Comparison of ENCODE assay signal across 23 mouse cellular contexts in the genomic region with DNA sequence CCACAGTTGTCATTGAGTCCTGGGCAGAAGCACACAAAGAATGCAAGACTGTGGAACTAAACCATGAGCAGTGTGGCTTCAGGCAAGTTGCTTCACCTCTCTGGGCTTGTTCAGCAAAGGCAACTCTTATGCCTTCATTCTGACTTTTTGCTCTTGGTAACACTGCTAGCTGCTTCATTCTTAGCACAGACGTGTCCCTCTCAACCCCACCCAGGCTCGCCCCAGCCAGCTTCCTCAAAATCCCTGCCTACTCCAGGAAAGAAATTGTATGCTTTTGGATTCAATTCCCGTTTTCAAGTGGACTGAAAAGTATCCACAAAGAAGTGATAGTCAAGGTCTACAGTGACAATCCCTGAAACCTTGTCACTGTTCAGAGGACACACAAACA. TPM values are rescaled to one million over a fixed set of nuclear protein-coding genes. Genes with fewer than 3 reads are reported as not detected.
A peak's percentile ranks its signal among the peaks of the same experiment; 100 is the strongest.
DNase-seq lines count a peak whose midpoint lies in the region; ATAC-seq and TF ChIP-seq lines count a peak whose summit lies in the region.
"Had no signal": no experiment of that assay in that cellular context is flagged by ENCODE, and none has a peak within 500 bp of the region (broad histone marks: within the 10 kb centered on the region; RNA-seq: fewer than 3 reads in every experiment).

No protein-coding gene starts in this region.

- TF ChIP-seq RAD21 in MEL (IDR thresholded peaks at IDR 0.05; ENCODE audit: low read depth, low read length), result no peak

- no peak for TF ChIP-seq CTCF in gastrocnemius, adult 2 months (IDR thresholded peaks at IDR 0.05)
- TF ChIP-seq CTCF in MEL (IDR thresholded peaks at IDR 0.05 in 2 of 3, conservative IDR thresholded peaks at IDR 0.05 in 1 of 3; ENCODE audit: control insufficient read depth in 1 of 3, insufficient read depth in 1 of 3, low read depth in 2 of 3, low read length in 3 of 3, poor library complexity in 1 of 3, severe bottlenecking in 1 of 3), result no peak

- TF ChIP-seq POLR2A in MEL (IDR thresholded peaks at IDR 0.05; ENCODE audit: control insufficient read depth in 1 of 2, insufficient read depth in 1 of 2, low read depth in 1 of 2, low read length in 2 of 2, poor library complexity in 1 of 2), result no peak

- H3K9me3 ChIP-seq in MEL (replicated peaks; ENCODE audit: insufficient read depth, low read length), result no peaks in the 10 kb centered on the region
- no peaks in the 10 kb centered on the region for H3K9me3 ChIP-seq in liver, embryonic 13.5 days (replicated peaks)
- H3K9me3 ChIP-seq in megakaryocyte, embryonic 14.5 days, result no peaks in the 10 kb centered on the region
- H3K9me3 ChIP-seq in forebrain, embryonic 10.5 days, result no peaks in the 10 kb centered on the region
- H3K9me3 ChIP-seq: embryonic facial prominence, embryonic 12.5 days; heart, embryonic 15.5 days; hindbrain, embryonic 15.5 days had no signal

- ATAC-seq in liver, embryonic 13.5 days (ENCODE audit: low read depth), result no peak
- ATAC-seq: forebrain, embryonic 14.5 days had no signal

- no peak for DNase-seq in gastrocnemius, adult 2 months
- no peak for DNase-seq in gastrocnemius, postnatal 14 days
- DNase-seq in MEL (ENCODE audit: low read depth, low spot score), result no peak
- no peak for DNase-seq in liver, embryonic 13.5 days
- DNase-seq in adrenal gland, postnatal 14 days, result no peak
- DNase-seq in forebrain, embryonic 10.5 days (ENCODE audit: extremely low spot score, low spot score), result no peak
- no peak for DNase-seq in cerebellum, adult 11 months
- DNase-seq: adrenal gland, postnatal 10 days; cerebellum, adult 18-20 months; cerebellum, postnatal 25 days; gastrocnemius, postnatal 25 days; kidney, adult 2 months; midbrain, embryonic 14.5 days; right cerebral cortex, postnatal 14 days; spleen, adult 18-20 months; thymus, postnatal 36 days had no signal

- H3K36me3 ChIP-seq in MEL (ENCODE audit: control insufficient read depth in 1 of 2, insufficient read depth in 2 of 2, low read length in 2 of 2), result peaks cover 0 to 27% of the 10 kb centered on the region in 2 experiments; a peak in 2 of 4 replicates
- no peaks in the 10 kb centered on the region for H3K36me3 ChIP-seq in liver, embryonic 13.5 days
- peaks cover 29% of the 10 kb centered on the region for H3K36me3 ChIP-seq in megakaryocyte, embryonic 14.5 days (replicated peaks; ENCODE audit: low read length)
- H3K36me3 ChIP-seq in forebrain, embryonic 10.5 days (replicated peaks), result no peaks in the 10 kb centered on the region
- H3K36me3 ChIP-seq: embryonic facial prominence, embryonic 12.5 days; heart, embryonic 15.5 days; hindbrain, embryonic 15.5 days had no signal

- intact Hi-C loops in gastrocnemius, adult 2 months (cut with DNase I), result loop anchor here (5.0 kb wide), 1 partner anchor 32 kb away; no protein-coding TSS in a partner anchor
- intact Hi-C loops in gastrocnemius, postnatal 14 days (cut with DNase I; ENCODE audit: low total_unique reads), result no loop called here

- H3K79me2 ChIP-seq in MEL (ENCODE audit: control insufficient read depth, insufficient read depth, low read length, poor library complexity), result peaks cover 11% of the 10 kb centered on the region

- no peak overlapping the region for H3K9ac ChIP-seq in MEL (ENCODE audit: control insufficient read depth, low read depth, low read length, poor library complexity, severe bottlenecking)
- H3K9ac ChIP-seq in liver, embryonic 13.5 days, result no peak overlapping the region
- H3K9ac ChIP-seq: embryonic facial prominence, embryonic 12.5 days; heart, embryonic 15.5 days; hindbrain, embryonic 15.5 days; liver, embryonic 14.5 days had no signal

- TF ChIP-seq EP300 in MEL (IDR thresholded peaks at IDR 0.05; ENCODE audit: low read depth in 1 of 2, low read length in 2 of 2), result no peak

- whole genome bisulfite sequencing in liver, embryonic 13.5 days (ENCODE audit: insufficient replicate concordance), result 27% methylated on average over 3 of the region's 3 CpGs
- 83% methylated on average over 3 of the region's 3 CpGs for WGBS in forebrain, embryonic 10.5 days

- no peaks in the 10 kb centered on the region for H3K27me3 ChIP-seq in MEL (ENCODE audit: control insufficient read depth in 1 of 2, insufficient read depth in 2 of 2, low read length in 2 of 2)
- no peaks in the 10 kb centered on the region for H3K27me3 ChIP-seq in liver, embryonic 13.5 days
- no peaks in the 10 kb centered on the region for H3K27me3 ChIP-seq in megakaryocyte, embryonic 14.5 days (replicated peaks)
- peaks cover 33% of the 10 kb centered on the region for H3K27me3 ChIP-seq in forebrain, embryonic 10.5 days (ENCODE audit: poor library complexity, severe bottlenecking)
- H3K27me3 ChIP-seq: heart, embryonic 15.5 days had no signal

- peak overlapping the region; percentile 61 for H3K27ac ChIP-seq in gastrocnemius, adult 2 months
- peak overlapping the region; percentile 67 for H3K27ac ChIP-seq in MEL (ENCODE audit: control insufficient read depth, low read depth, low read length)
- H3K27ac ChIP-seq in liver, embryonic 13.5 days, result peak overlapping the region; percentile 66
- H3K27ac ChIP-seq in forebrain, embryonic 10.5 days, result no peak overlapping the region
- H3K27ac ChIP-seq: embryonic facial prominence, embryonic 12.5 days; heart, embryonic 15.5 days; hindbrain, embryonic 15.5 days; kidney, postnatal 0 days; liver, embryonic 14.5 days had no signal

- no peak overlapping the region for H3K4me3 ChIP-seq in gastrocnemius, adult 2 months
- no peak overlapping the region for H3K4me3 ChIP-seq in MEL (ENCODE audit: control insufficient read depth in 1 of 2, insufficient read depth in 1 of 2, low read depth in 2 of 2, low read length in 2 of 2)
- no peak overlapping the region for H3K4me3 ChIP-seq in liver, embryonic 13.5 days (replicated peaks)
- peak overlapping the region; percentile 81 for H3K4me3 ChIP-seq in megakaryocyte, embryonic 14.5 days (replicated peaks)
- no peak overlapping the region for H3K4me3 ChIP-seq in forebrain, embryonic 10.5 days
- H3K4me3 ChIP-seq: embryonic facial prominence, embryonic 12.5 days; heart, embryonic 15.5 days; hindbrain, embryonic 15.5 days had no signal

- peaks cover 10 to 41% of the 10 kb centered on the region in 2 experiments for H3K4me1 ChIP-seq in MEL (ENCODE audit: control insufficient read depth in 1 of 2, insufficient read depth in 2 of 2, low read length in 2 of 2)
- H3K4me1 ChIP-seq in liver, embryonic 13.5 days (replicated peaks), result peaks cover 65% of the 10 kb centered on the region
- peaks cover 77% of the 10 kb centered on the region for H3K4me1 ChIP-seq in megakaryocyte, embryonic 14.5 days
- H3K4me1 ChIP-seq in forebrain, embryonic 10.5 days, result peaks cover 7% of the 10 kb centered on the region
- H3K4me1 ChIP-seq: hindbrain, embryonic 15.5 days had no signal

- H3K4me2 ChIP-seq in liver, embryonic 13.5 days, result peak overlapping the region; percentile 15
- H3K4me2 ChIP-seq: embryonic facial prominence, embryonic 12.5 days; heart, embryonic 15.5 days; hindbrain, embryonic 15.5 days had no signal

RNA-seq across cellular contexts. Expression of gene Gna15, which starts 4.1 kb away (rescaled TPM):
- under 1 TPM; 0.26 to 0.53 TPM for total RNA-seq in gastrocnemius, adult 2 months (2021)
- total RNA-seq in gastrocnemius, postnatal 14 days (2021), result 1 to 10 TPM in 1 of 2 experiments, under 1 TPM in 1; 0.60 to 1.2 TPM
- 28.2 and 33.0 TPM in 2 replicates for total RNA-seq in MEL (2012; rRNA removed)
- 100 to 1,000 TPM in 1 of 2 experiments, 10 to 100 TPM in 1; 23.0 to 142 TPM for polyA plus RNA-seq in MEL (2012; ENCODE audit: insufficient read depth in 1 of 2, insufficient read length in 2 of 2, low read depth in 1 of 2, low replicate concordance in 2 of 2, missing spikeins in 1 of 2)
- 7.2 and 7.5 TPM in 2 replicates for polyA plus RNA-seq in liver, embryonic 13.5 days (2015; fragmentation: Nextera tagmentation; extraction: Ambion mirVana)
- 31.7 and 48.4 TPM in 2 replicates for polyA plus RNA-seq in megakaryocyte, embryonic 14.5 days (2012; ENCODE audit: insufficient read depth, low replicate concordance)
- 0.85 and 1.9 TPM in 2 replicates for total RNA-seq in adrenal gland, postnatal 14 days (2021)
- polyA plus RNA-seq in forebrain, embryonic 10.5 days (2016; fragmentation: Nextera tagmentation; extraction: Ambion mirVana), result 0.84 and 1.1 TPM in 2 replicates

RNA-seq across cellular contexts. Expression of gene S1pr4, which starts 20.0 kb away (rescaled TPM):
- 1 to 10 TPM in 1 of 2 experiments, under 1 TPM in 1; 0.97 to 1.2 TPM for total RNA-seq in gastrocnemius, adult 2 months (2021)
- under 1 TPM; 0.64 to 0.86 TPM for total RNA-seq in gastrocnemius, postnatal 14 days (2021)
- 1.7 and 2.1 TPM in 2 replicates for total RNA-seq in MEL (2012; rRNA removed)
- polyA plus RNA-seq in MEL (2012; ENCODE audit: insufficient read depth in 1 of 2, insufficient read length in 2 of 2, low read depth in 1 of 2, low replicate concordance in 2 of 2, missing spikeins in 1 of 2), result 1 to 10 TPM in 1 of 2 experiments, not detected in 1; 1.6 TPM
- polyA plus RNA-seq in liver, embryonic 13.5 days (2015; fragmentation: Nextera tagmentation; extraction: Ambion mirVana), result 2.3 and 2.4 TPM in 2 replicates
- 7.4 and 9.1 TPM in 2 replicates for polyA plus RNA-seq in megakaryocyte, embryonic 14.5 days (2012; ENCODE audit: insufficient read depth, low replicate concordance)
- total RNA-seq in adrenal gland, postnatal 14 days (2021), result 2.3 and 7.4 TPM in 2 replicates
- polyA plus RNA-seq in forebrain, embryonic 10.5 days (2016; fragmentation: Nextera tagmentation; extraction: Ambion mirVana), result 0.32 and 0.33 TPM in 2 replicates

RNA-seq across cellular contexts. Expression of gene Ncln, which starts 23.8 kb away (rescaled TPM):
- total RNA-seq in gastrocnemius, adult 2 months (2021), result 10 to 100 TPM; 38.3 to 44.8 TPM
- total RNA-seq in gastrocnemius, postnatal 14 days (2021), result 10 to 100 TPM; 39.1 to 47.3 TPM
- total RNA-seq in MEL (2012; rRNA removed), result 120 and 136 TPM in 2 replicates
- polyA plus RNA-seq in MEL (2012; ENCODE audit: insufficient read depth in 1 of 2, insufficient read length in 2 of 2, low read depth in 1 of 2, low replicate concordance in 2 of 2, missing spikeins in 1 of 2), result 100 to 1,000 TPM; 215 to 276 TPM
- polyA plus RNA-seq in liver, embryonic 13.5 days (2015; fragmentation: Nextera tagmentation; extraction: Ambion mirVana), result 41.5 TPM in 2 replicates
- 145 and 508 TPM in 2 replicates for polyA plus RNA-seq in megakaryocyte, embryonic 14.5 days (2012; ENCODE audit: insufficient read depth, low replicate concordance)
- total RNA-seq in adrenal gland, postnatal 14 days (2021), result 102 and 107 TPM in 2 replicates
- polyA plus RNA-seq in forebrain, embryonic 10.5 days (2016; fragmentation: Nextera tagmentation; extraction: Ambion mirVana), result 88.2 and 90.4 TPM in 2 replicates

RNA-seq across cellular contexts. Expression of gene Gna11, which starts 25.0 kb away (rescaled TPM):
- 10 to 100 TPM; 25.7 to 30.3 TPM for total RNA-seq in gastrocnemius, adult 2 months (2021)
- total RNA-seq in gastrocnemius, postnatal 14 days (2021), result 10 to 100 TPM; 31.6 to 34.6 TPM
- 12.2 and 14.1 TPM in 2 replicates for total RNA-seq in MEL (2012; rRNA removed)
- 10 to 100 TPM in 1 of 2 experiments, not detected in 1; 18.4 TPM for polyA plus RNA-seq in MEL (2012; ENCODE audit: insufficient read depth in 1 of 2, insufficient read length in 2 of 2, low read depth in 1 of 2, low replicate concordance in 2 of 2, missing spikeins in 1 of 2)
- polyA plus RNA-seq in liver, embryonic 13.5 days (2015; fragmentation: Nextera tagmentation; extraction: Ambion mirVana), result 20.0 and 21.4 TPM in 2 replicates
- 7.3 and 10.2 TPM in 2 replicates for polyA plus RNA-seq in megakaryocyte, embryonic 14.5 days (2012; ENCODE audit: insufficient read depth, low replicate concordance)
- 65.0 and 67.2 TPM in 2 replicates for total RNA-seq in adrenal gland, postnatal 14 days (2021)
- polyA plus RNA-seq in forebrain, embryonic 10.5 days (2016; fragmentation: Nextera tagmentation; extraction: Ambion mirVana), result 73.4 and 77.2 TPM in 2 replicates

RNA-seq across cellular contexts. Expression of gene Celf5, which starts 37.5 kb away (rescaled TPM):
- under 1 TPM in 1 of 2 experiments, not detected in 1; 0.17 TPM for total RNA-seq in gastrocnemius, adult 2 months (2021)
- under 1 TPM; 0.09 to 0.23 TPM for total RNA-seq in gastrocnemius, postnatal 14 days (2021)
- 0.03 and 0.08 TPM in 2 replicates for total RNA-seq in MEL (2012; rRNA removed)
- polyA plus RNA-seq in MEL (2012; ENCODE audit: insufficient read depth in 1 of 2, insufficient read length in 2 of 2, low read depth in 1 of 2, low replicate concordance in 2 of 2, missing spikeins in 1 of 2), result under 1 TPM in 1 of 2 experiments, not detected in 1; 0.38 TPM
- 0.13 and 0.15 TPM in 2 replicates for polyA plus RNA-seq in liver, embryonic 13.5 days (2015; fragmentation: Nextera tagmentation; extraction: Ambion mirVana)
- polyA plus RNA-seq in megakaryocyte, embryonic 14.5 days (2012; ENCODE audit: insufficient read depth, low replicate concordance), result 1.3 and 3.3 TPM in 2 replicates
- total RNA-seq in adrenal gland, postnatal 14 days (2021), result 0.48 and 0.98 TPM in 2 replicates
- polyA plus RNA-seq in forebrain, embryonic 10.5 days (2016; fragmentation: Nextera tagmentation; extraction: Ambion mirVana), result 3.1 and 5.6 TPM in 2 replicates

Comparison
In these comparisons a context has a peak if more than half of its experiments do, and no peak if none do; other contexts are left out.
1. RNA of gene Gna15, which starts 4.1 kb away (total RNA-seq): 28.2 to 33.0 TPM in MEL; 0.60 to 1.2 TPM in gastrocnemius, postnatal 14 days, 0.85 to 1.9 TPM in adrenal gland, postnatal 14 days and 0.26 to 0.53 TPM in gastrocnemius, adult 2 months; every median in the first group is over 10 times any median in the second.